Mouse (Mus musculus): Measurements from ENCODE around the gene Atxn1. TPM values are rescaled to one million over a fixed set of nuclear protein-coding genes. Genes with fewer than 3 reads are reported as not detected.

The Atxn1 gene
- total RNA-seq, 2 experiments from 2014 or later, result 36.1 to 52.4 TPM

- DNase-seq, result peak; percentile 35 to 37
Observed at GRCm38 (mm10) chr13:45931891-45932290, 32.9 kb downstream of the Atxn1 start.

- peak; percentile 30 to 44 for DNase-seq
Observed at GRCm38 (mm10) chr13:45931215-45931614, 33.6 kb downstream of the Atxn1 start.

GRCm38 (mm10) chr13:45929744-45930143, 35.1 kb downstream of the Atxn1 start:
- no peak for DNase-seq

DNA sequence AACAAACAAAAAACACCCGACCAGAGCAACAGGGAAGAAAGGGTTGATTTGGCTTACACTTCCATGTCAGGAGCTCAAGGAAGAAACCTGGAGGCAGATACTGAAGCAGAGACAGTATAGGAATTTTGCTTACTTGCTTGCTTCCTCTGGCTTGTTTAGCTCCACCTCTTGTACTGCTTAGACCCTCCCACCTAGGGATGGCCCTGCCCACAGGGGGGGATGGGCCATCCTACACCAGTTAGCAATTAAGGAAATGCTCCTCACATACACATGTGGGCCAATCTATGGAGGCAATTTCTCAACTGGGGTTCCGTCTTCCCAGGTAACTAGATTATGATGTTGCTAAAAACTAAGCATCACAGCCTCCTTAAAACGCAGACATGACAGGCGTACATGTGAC, 39.5 kb downstream of the Atxn1 start:
- no peak for DNase-seq

DNA sequence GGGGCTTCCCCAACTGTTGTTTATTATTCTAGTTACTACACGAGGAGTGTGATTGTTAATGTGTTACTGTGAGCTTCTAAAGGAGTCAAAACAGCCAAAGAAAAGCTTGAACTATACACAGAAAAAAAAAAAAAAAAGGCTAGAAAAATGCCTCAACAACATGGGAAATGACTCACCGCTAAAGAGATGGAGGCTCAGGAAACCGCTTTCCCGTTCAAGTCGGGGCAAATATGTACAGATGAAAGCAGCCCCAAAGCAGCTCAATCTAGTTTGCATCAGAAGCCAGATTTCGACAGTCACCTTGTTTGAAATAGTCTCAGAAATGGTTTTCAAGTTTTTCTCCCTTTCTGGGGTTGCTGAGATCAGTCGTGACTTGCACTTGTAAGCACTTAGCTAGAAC, 40.3 kb downstream of the Atxn1 start:
- no peak for DNase-seq

DNA sequence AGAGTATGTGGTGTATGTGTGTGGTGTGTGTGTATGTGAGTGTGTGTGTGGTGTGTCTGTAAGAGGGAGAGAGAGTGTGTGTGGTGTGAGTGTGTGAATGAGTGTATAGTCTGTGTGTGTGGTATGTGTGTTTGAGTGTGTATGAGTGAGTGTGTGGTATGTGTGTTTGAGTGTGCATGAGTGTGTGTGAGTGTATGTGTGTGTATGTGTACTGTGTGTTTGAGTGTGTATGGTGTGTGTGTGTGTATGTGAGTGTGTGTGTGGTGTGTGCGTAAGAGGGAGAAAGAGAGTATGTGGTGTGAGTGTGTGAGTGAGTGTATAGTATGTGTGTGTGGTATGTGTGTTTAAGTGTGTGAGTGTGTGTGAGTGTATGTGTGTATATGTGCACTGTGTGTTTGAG, 41.7 kb downstream of the Atxn1 start:
- DNase-seq, result no peak

DNA sequence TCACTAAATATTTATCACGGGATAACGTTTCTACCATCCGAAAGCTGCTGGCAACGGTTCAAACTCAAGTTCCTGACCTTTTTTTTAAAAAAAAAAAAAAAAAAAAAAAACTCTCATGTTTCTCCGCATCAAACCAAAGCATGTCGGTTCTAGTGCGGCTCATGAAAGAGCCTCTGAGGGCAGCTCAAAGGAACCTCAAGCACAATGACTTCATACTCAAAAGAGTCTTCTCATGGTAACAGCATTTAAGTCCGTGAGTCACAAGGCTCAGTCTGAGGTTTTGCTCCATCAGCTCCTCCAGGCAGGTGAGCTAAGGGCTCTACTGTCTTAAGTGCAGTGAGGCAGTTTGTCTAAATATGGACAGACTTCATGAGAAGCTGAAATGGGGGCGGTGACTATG, 42.3 kb downstream of the Atxn1 start:
- DNase-seq, result peak in 1 of 2 experiments; percentile 26

DNA sequence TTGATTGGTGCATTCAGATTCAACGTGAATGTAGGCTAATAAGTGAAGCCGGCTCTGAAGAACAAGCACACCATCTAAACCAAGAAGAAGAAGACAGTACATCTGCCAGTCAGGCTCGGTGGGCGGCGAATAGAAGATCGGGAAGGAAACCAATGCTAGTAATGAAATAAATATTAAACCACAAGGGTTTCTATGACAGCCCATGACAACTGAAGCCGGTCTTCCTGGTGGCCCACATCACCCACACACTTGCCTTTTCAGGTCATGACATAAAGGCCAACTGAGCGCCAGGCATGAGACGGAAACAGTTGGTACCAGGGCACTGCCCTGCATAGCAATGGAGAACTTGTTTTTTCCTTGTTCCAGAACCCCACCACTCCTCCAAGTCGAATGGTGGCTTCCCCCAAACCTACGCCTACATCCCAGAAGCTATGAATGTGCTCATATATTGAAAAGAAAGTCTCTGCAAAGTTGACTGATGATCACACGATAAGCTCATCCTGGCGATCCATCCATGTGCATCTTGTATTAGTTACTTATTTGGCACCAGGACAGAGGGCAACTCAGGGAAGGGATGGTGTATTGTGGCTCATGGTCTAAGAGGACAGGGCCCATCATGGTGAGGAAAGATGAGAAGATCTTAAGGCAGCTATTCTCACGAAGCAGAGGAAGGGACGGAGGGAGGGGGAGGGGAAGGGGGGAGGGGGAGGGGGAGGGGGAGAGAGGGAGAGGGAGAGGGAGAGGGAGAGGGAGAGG, 45.7 kb downstream of the Atxn1 start:
- no peak for DNase-seq

GRCm38 (mm10) chr13:45918006-45918380, 46.8 kb downstream of the Atxn1 start:
- DNase-seq, result no peak

- no peak for DNase-seq
Observed at GRCm38 (mm10) chr13:45917058-45918005, 47.5 kb downstream of the Atxn1 start.

GRCm38 (mm10) chr13:45915921-45916320, 48.9 kb downstream of the Atxn1 start:
- no peak for DNase-seq

DNA sequence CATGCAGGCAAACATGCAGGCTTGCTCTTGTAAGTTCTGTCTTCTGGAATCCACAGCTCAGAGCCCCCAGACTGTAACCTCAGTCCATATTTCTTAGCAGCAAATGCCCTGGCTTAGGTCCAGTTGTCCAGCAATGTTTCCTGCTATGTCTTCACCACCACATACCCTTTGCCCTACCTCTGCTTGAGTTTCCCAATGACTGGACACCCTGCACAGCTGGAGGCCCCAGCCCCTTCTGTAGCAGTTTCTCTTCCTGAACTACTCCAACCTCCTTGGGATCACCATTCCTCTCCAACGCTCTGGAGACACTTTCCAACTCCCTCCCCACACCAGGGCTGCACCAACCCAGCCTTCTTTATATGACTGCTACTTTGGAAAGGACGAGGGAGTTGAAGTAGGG, 49.8 kb downstream of the Atxn1 start:
- DNase-seq, result peak in 1 of 2 experiments; percentile 44

DNA sequence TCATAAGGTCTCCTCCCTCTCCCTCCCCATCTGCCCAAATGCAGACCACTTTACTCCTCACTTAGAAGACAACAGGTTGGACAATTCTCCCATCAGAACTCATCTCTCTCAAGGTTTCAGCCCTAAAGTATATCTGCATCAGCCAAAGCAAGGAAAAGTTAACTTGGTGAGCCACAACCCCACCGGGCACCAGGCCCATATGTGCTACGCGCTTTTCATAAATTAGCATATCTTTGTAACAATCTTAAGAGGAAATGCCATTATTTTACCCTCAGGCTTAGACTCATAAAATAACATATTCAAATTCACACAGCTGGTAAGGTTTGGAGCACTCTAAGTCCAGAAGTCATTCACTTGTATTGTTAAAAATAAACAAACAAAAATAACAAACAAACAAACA, 50.7 kb downstream of the Atxn1 start:
- no peak for DNase-seq

DNA sequence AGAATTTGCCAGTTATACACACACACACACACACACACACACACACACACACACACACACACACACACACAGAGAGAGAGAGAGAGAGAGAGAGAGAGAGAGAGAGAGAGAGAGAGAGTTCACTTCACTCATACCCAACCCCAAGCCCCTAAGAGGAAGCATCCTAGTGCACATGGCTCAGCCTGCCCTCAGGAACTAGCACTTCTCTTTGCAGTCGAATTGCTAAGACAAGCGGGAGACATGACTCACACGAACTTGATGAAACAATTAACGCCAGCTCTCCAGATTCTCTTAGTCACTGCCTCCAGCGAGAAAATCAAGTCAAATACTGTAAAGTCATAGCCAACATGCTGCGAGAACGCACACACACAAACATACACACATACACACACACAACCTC, 53.0 kb downstream of the Atxn1 start:
- DNase-seq, result no peak

DNA sequence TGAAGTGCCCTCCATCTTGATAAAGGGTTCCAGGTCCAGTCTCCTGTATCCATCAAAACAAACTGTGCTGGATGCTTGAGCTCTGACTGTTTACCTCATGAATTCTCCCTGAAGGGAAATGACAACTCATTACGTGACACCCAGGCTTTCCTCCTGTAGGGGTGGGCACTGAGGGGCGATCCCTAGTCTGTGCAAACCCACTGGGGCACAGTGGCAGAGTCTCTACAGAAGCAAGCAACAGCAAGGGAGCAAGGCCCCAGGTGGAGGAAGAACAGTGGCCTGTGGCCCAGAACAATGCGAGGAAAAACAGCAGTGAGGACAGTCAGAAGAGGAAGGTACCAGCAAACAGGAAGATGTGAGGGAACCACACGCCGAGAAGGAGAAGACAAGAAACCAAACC, 53.7 kb downstream of the Atxn1 start:
- no peak for DNase-seq

- DNase-seq, result no peak
Observed at GRCm38 (mm10) chr13:45910348-45910747, 54.5 kb downstream of the Atxn1 start.

DNA sequence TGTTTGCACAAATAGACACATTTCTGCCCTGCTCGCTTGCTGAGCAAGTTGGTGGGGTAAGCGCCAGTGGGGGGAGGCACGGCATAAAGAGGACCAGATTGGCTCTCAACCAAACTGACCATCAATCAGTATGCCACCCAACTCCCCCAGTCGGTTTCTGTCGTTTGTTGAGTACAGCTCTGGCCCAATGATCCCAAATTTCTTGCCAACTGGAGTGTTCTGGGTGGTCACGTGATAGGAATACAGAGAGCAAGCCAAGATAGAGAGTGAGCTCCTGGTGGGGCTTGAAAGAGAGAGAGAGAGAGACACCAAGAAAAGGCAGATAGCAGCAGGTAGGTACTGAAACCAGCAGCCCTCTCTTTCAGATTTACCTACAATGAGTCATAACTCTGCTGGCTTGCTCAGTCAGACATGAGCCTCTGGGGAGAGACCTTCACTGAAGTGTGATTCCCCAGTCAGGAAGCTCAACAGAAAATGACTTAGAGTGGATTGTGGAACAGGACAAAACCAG, 57.6 kb downstream of the Atxn1 start:
- no peak for DNase-seq

DNA sequence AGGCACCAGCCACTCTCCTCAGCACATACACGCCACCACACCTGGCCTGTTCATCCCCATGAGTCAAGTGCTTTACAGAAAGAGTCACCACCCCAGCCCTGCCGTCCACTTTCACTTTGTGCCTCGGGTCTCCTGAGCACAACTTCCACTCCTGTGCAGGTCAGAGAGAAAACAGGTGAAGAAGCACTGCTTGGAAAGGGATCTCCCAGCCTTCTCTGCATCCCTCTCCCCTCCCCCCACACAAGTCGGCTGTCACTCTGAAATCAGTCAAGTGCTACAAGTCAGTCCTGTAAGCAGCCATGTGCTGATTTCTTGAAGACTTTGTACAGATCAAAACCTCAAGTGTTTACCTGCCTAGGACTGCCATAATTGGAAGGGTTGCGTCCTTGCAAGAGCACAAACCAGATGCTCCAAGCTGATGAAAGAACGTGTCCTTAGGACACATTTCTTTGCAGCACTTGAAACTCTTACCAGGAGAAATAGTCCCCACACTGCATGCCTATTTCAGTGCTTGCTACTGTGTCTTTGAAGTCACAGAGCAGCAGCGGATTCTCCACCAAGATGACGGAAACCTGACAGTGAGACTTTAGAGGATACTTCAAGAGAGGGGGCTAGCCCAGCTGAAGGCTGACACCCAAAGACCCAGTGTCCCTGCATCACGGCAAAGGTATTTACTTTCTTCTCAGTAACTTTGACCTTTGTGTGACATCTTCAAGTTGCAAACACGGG, 58.2 kb downstream of the Atxn1 start:
- no peak for DNase-seq

- DNase-seq, result no peak
Observed at GRCm38 (mm10) chr13:45904955-45905354, 59.9 kb downstream of the Atxn1 start.

DNA sequence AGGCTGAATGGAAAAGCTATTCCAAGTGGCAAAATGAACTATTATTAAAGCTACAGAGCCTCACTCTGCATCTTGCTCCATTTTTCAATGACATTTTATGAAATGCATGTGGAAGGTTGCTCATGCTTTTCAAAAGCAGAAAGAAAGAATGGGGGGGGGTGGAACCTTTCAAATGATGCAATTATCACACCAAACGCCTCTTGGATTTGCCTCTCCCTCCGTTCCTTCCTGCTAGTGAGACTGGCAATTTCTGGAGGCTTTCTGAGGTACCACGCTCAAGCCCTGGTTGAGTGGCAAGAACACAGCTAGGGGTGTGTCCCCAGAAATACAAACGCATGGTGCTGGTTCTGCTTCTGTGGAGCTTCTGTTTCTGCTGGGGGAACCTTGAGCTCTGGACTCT, 60.4 kb downstream of the Atxn1 start:
- no peak for DNase-seq

DNA sequence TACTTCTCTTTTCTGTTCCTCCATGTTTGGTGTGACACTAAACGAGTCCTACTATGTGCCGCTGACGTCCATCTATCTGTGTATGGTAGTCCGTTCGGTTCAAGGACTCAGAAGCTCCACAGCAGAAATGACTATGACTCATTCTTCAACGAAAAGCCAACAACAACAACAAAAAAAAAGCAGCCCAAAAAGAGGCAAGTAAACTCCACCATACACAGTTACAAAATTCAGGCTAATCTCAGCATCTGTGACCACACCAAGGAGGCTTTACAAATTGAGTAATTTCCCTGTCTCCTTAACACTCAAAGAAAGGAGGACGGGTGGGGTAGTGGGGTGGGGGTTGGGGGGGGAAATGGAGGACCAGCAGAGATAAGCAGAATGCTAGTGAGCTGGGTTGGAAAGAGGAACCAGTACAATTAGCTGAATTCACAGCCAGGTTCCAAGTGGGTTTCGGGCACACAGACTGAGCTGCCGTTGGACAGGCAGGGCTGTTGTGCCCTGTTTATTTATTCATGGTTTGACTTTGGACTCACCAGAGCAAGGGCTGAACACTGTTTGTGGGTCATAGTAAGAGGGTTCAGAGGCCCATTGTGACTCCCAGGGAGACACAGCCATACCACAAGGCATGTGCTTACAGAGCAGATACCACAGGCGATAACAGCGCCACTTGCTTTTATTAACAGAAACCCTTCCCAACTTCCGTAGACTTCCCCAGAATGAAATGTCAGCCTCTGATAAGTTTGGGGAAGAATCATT, 61.1 kb downstream of the Atxn1 start:
- DNase-seq, result no peak

GRCm38 (mm10) chr13:45902457-45902856, 62.4 kb downstream of the Atxn1 start:
- DNase-seq, result no peak
